Mouse (Mus musculus) adipocyte (in vitro differentiated cells): ENCODE data around the gene Cbx8.
A peak's percentile ranks its signal among the peaks of the same experiment; 100 is the strongest.

ENCODE experiments used
- DNase-seq: peaks from one replicate; pipeline ENCODE4 v3.0.0-alpha.2; 2016; ENCODE audit warnings: low spot score

The Cbx8 gene

GRCm38 (mm10) chr11:119040600-119041324 lies at the start of gene Cbx8:
Gene Cbx8, minus strand, starts transcription at chr11:119040969.
- peak; percentile 99 for DNase-seq

- no peak for DNase-seq
Measured at GRCm38 (mm10) chr11:119090076-119090960, 49.5 kb upstream of the Cbx8 start.

GRCm38 (mm10) chr11:119089235-119090075 lies 48.7 kb upstream of the Cbx8 start:
- no peak for DNase-seq

GRCm38 (mm10) chr11:119088391-119089234 lies 47.8 kb upstream of the Cbx8 start:
- no peak for DNase-seq

- DNase-seq: no peak
Measured at GRCm38 (mm10) chr11:119087301-119088082, 46.7 kb upstream of the Cbx8 start.

GRCm38 (mm10) chr11:119086144-119086971 lies 45.6 kb upstream of the Cbx8 start, which contains the start of gene Cbx4:
Gene Cbx4, minus strand, starts transcription at chr11:119086221.
- DNase-seq: peak; percentile 91

GRCm38 (mm10) chr11:119085279-119086062 lies 44.7 kb upstream of the Cbx8 start:
- peak; percentile 63 for DNase-seq

GRCm38 (mm10) chr11:119084446-119085278 lies 43.9 kb upstream of the Cbx8 start:
- DNase-seq: peak; percentile 63

GRCm38 (mm10) chr11:119083724-119084445 lies 43.1 kb upstream of the Cbx8 start:
- peak; percentile 71 for DNase-seq

GRCm38 (mm10) chr11:119082638-119083599 lies 42.1 kb upstream of the Cbx8 start:
- DNase-seq: peak; percentile 47

GRCm38 (mm10) chr11:119081839-119082637 lies 41.3 kb upstream of the Cbx8 start:
- no peak for DNase-seq

- no peak for DNase-seq
Measured at GRCm38 (mm10) chr11:119081148-119081838, 40.5 kb upstream of the Cbx8 start.

GRCm38 (mm10) chr11:119080461-119081147 lies 39.8 kb upstream of the Cbx8 start:
- DNase-seq: no peak

- DNase-seq: peak; percentile 52
Measured at GRCm38 (mm10) chr11:119079445-119079837, 38.7 kb upstream of the Cbx8 start.
